Mouse (Mus musculus): Measurements from ENCODE around the gene Cdkal1.

GRCm38 (mm10) chr13:29271451-29271850 lies 584.0 kb downstream of the Cdkal1 start:
- TF ChIP-seq CTCF (IDR thresholded peaks at IDR 0.05; ENCODE audit: borderline replicate concordance, control insufficient read depth, extremely low read depth, insufficient read depth, low read length, poor library complexity) (no peak), POLR2A (IDR thresholded peaks at IDR 0.05; ENCODE audit: control insufficient read depth, extremely low read depth, insufficient read depth, low read length, poor library complexity) (no peak)

All from thymus, adult 2 months (tissue).